12 mouse cellular contexts compared by ENCODE assay signal in the genomic region with DNA sequence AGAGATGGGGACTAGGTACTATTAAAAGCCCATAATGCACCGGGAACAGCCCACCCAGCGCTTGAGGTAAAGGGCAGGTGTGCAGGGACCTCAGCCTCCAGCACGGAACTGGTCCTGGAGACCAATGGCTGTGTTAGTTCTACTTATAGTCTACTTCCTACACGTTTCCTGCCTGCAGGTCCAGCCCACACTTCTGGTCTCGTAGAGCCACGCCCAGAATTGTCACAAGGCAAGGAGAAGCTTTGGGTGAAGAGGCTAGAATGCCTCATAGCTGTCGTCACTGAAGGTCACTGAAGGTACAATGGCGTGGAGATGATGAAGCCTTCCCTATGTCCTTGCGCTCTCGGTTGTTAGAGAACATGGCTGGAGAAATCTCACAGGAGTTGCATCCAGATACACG. TPM values are rescaled to one million over a fixed set of nuclear protein-coding genes. Genes with fewer than 3 reads are reported as not detected.
DNase-seq lines count a peak whose midpoint lies in the region; ATAC-seq and TF ChIP-seq lines count a peak whose summit lies in the region.
"Had no signal": no experiment of that assay in that cellular context is flagged by ENCODE, and none has a peak within 500 bp of the region (broad histone marks: within the 10 kb centered on the region; RNA-seq: fewer than 3 reads in every experiment).

No protein-coding gene starts in this region.

- no peaks in the 10 kb centered on the region for H3K36me3 ChIP-seq in heart, adult 2 months (ENCODE audit: control insufficient read depth, insufficient read depth, low read length)
- no peaks in the 10 kb centered on the region for H3K36me3 ChIP-seq in liver, embryonic 12.5 days
- H3K36me3 ChIP-seq: limb, embryonic 13.5 days had no signal

- no peaks in the 10 kb centered on the region for H3K9me3 ChIP-seq in liver, embryonic 12.5 days (replicated peaks)

- H3K27ac ChIP-seq in heart, adult 2 months = peak overlapping the region; percentile 63
- peak overlapping the region; percentile 75 for H3K27ac ChIP-seq in liver, embryonic 12.5 days
- H3K27ac ChIP-seq: limb, embryonic 13.5 days had no signal

- no peaks in the 10 kb centered on the region for H3K27me3 ChIP-seq in heart, adult 2 months (ENCODE audit: control insufficient read depth, insufficient read depth, low read length)
- no peaks in the 10 kb centered on the region for H3K27me3 ChIP-seq in liver, embryonic 12.5 days (replicated peaks)
- H3K27me3 ChIP-seq: limb, embryonic 13.5 days had no signal

- peak overlapping the region; percentile 61 for H3K4me2 ChIP-seq in liver, embryonic 12.5 days
- H3K4me2 ChIP-seq: limb, embryonic 13.5 days had no signal

- no peak overlapping the region for H3K9ac ChIP-seq in heart, adult 2 months (ENCODE audit: low read depth, low read length)
- peak overlapping the region; percentile 19 for H3K9ac ChIP-seq in liver, embryonic 12.5 days
- H3K9ac ChIP-seq: limb, embryonic 13.5 days had no signal

- no peak for TF ChIP-seq EP300 in heart, adult 2 months (IDR thresholded peaks at IDR 0.05; ENCODE audit: insufficient read depth, low read depth, low read length)

- no peak for TF ChIP-seq CTCF in heart, adult 2 months (IDR thresholded peaks at IDR 0.05)

- intact Hi-C loops in heart, adult 2 months (cut with DNase I) = loop anchor here (2.0 kb wide), 2 partner anchors 15 to 19 kb away; no protein-coding TSS in a partner anchor

- H3K4me3 ChIP-seq in heart, adult 2 months = no peak overlapping the region; the same call in 1 of the 2 replicates
- H3K4me3 ChIP-seq in liver, embryonic 12.5 days = peak overlapping the region; percentile 34
- H3K4me3 ChIP-seq: limb, embryonic 13.5 days had no signal

- peaks cover 5% of the 10 kb centered on the region for H3K4me1 ChIP-seq in heart, adult 2 months (ENCODE audit: control insufficient read depth, insufficient read depth, low read length)
- peaks cover 37% of the 10 kb centered on the region for H3K4me1 ChIP-seq in liver, embryonic 12.5 days

- no peaks in the 10 kb centered on the region for H3K79me2 ChIP-seq in heart, adult 2 months (replicated peaks; ENCODE audit: control insufficient read depth, insufficient read depth, low read length)

- peak in 1 of 2 experiments; percentile 58 for DNase-seq in heart, adult 2 months
- no peak for DNase-seq in heart, postnatal 4 days
- peak; percentile 65 for DNase-seq in T-cell, adult 2 months (ENCODE audit: low spot score)
- DNase-seq in spleen, adult 12 weeks (ENCODE audit: low spot score) = peak; percentile 53
- no peak for DNase-seq in cerebellum, adult 9-10 months
- DNase-seq in left cerebral cortex, adult 11 months (ENCODE audit: low spot score) = no peak
- no peak for DNase-seq in layer of hippocampus, adult 18-20 months (ENCODE audit: low spot score in 2 of 2)
- DNase-seq: cerebellum, adult 11 months; gastrocnemius, postnatal 25 days; right cerebral cortex, adult 18-20 months had no signal

- WGBS in heart, adult 2 months = 50% methylated on average over 11 of the region's 11 CpGs
- WGBS in liver, embryonic 12.5 days (ENCODE audit: insufficient replicate concordance) = 35% methylated on average over 11 of the region's 11 CpGs

- TF ChIP-seq POLR2A in heart, adult 2 months (IDR thresholded peaks at IDR 0.05; ENCODE audit: insufficient read depth, low read depth, low read length) = peak; percentile 57

- ATAC-seq in liver, embryonic 12.5 days = peak; percentile 84

RNA-seq across cellular contexts. Expression of gene H3f3a, which starts 16.0 kb away (rescaled TPM):
- 100 to 1,000 TPM; 405 to 430 TPM for total RNA-seq in heart, adult 2 months (2021)
- 258 and 363 TPM in 2 replicates for polyA plus RNA-seq in heart, adult 2 months (2012; rRNA removed)
- 1,000 to 10,000 TPM in 1 of 2 experiments, 100 to 1,000 TPM in 1; 959 to 1,008 TPM for total RNA-seq in heart, postnatal 4 days (2021)
- polyA plus RNA-seq in liver, embryonic 12.5 days (2016; fragmentation: Nextera tagmentation; extraction: Ambion mirVana) = 1,997 and 2,057 TPM in 2 replicates
- 100 to 1,000 TPM; 316 to 322 TPM for total RNA-seq in layer of hippocampus, adult 18-20 months (2021)

RNA-seq across cellular contexts. Expression of gene Sde2, which starts 21.2 kb away (rescaled TPM):
- 10 to 100 TPM; 11.7 to 12.1 TPM for total RNA-seq in heart, adult 2 months (2021)
- polyA plus RNA-seq in heart, adult 2 months (2012; rRNA removed) = 5.0 and 9.8 TPM in 2 replicates
- total RNA-seq in heart, postnatal 4 days (2021) = 10 to 100 TPM; 17.7 to 19.8 TPM
- polyA plus RNA-seq in liver, embryonic 12.5 days (2016; fragmentation: Nextera tagmentation; extraction: Ambion mirVana) = 39.2 and 39.4 TPM in 2 replicates
- total RNA-seq in layer of hippocampus, adult 18-20 months (2021) = 10 to 100 TPM; 23.1 to 23.8 TPM

Comparison
In these comparisons a context has a peak if more than half of its experiments do, and no peak if none do; other contexts are left out.
1. DNase-seq: peak in T-cell, adult 2 months (single experiment) and spleen, adult 12 weeks (single experiment); none in heart, postnatal 4 days (single experiment), cerebellum, adult 9-10 months (single experiment), left cerebral cortex, adult 11 months (single experiment) and layer of hippocampus, adult 18-20 months (0 of 2).